Mouse (Mus musculus) kidney, postnatal 14 days (tissue): ENCODE measurements around the gene Tdo2.

ENCODE experiments used
- DNase-seq: peaks from one replicate; pipeline ENCODE4 v3.0.0; 2022; ENCODE audit warnings: mixed read lengths

Gene Tdo2

DNA sequence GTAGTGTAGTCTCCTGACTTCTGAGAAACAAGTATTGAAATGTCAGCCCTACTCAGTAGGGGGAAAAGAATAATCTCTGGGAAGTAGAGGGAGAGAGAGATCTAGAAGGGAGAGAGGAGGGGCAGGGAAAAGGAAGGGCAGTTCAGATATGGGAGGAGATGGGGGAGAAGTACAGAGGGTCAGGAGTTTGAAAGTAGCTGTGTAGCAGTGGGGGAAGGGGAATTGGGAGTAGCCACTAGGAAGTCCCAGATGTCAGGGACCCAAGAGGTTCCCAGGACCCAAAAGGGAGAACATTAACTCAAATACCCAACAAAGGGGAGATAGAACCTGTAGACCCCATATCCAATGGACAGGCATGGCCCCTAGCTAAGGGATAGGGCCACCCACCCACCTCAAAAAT is at the start of gene Tdo2:
Gene Tdo2 (minus strand): TSS at position 101 of the 400 bp plus-strand sequence.
- DNase-seq = no peak

GRCm38 (mm10) chr3:82023065-82023464 is 47.1 kb upstream of the Tdo2 start:
- no peak for DNase-seq

DNA sequence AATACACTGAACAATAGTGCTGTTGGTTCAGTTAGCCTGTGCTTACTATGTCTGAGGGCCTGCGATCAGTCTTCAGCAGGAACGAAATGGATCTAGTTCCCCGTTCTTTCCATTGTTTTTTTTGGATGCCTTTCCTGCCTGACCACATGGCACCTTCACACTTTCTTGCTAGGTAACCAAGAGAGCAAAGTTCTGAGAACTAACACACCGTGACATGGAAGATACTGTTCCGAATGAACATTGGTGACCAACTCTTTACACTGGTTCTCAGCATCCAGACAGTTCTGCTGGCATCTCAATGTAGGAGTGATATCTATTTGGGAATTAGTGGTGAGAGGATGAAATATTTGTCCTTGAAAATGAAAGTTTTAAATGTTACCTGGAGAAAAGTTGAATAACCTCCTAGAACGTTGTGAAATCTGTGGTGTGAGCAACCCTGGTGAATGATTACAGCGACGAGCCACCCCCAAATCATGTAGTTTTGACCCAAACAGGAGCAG is 46.5 kb upstream of the Tdo2 start:
- DNase-seq = no peak

DNA sequence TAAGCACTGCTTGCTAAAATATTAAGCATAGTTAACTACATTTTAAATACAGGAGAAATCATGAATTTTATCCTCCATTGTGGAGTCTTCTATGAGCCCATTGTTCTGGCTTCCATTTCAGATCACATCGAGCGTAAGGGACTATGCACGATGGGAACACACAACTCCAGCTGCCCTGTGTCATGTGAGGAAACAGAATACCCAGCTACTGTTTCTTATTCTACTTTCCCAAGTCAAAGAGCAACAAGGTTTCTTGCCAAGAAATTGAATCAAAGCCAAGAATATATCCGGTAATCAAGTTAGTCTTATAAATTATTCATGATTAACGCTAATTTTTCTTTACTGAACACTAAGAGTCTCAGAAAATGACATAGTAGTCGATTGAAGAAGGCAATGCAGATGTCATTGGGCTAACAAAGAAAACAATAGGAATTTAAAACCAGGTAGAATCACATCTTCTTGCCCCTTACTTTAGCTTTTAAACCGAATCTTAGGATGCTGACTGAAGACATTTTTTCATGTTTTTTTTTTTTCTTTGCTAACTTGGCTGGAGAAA is 38.2 kb upstream of the Tdo2 start:
- DNase-seq = no peak

- DNase-seq = no peak
These were observed 31.0 kb upstream of the Tdo2 start for GRCm38 (mm10) chr3:82007002-82007401.

DNA sequence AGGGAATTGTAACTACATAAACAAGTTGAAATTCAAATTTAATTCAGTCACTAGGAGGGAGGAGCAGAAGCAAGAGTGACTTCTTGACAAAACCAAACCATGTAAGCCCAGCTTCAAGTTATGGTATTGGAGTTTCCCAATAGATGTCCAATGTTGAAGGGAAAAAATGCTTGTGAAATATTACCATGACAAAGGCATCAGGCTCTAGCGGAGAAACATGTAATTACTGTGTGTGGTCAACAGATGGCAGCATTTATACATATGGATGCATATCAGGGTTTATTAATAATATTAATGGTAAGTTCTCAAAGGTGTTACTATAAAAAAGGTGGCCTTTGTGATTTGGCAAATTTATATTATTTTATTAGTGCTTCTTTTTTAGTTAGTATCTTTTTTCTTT is 20.0 kb upstream of the Tdo2 start:
- DNase-seq = peak; percentile 40

DNA sequence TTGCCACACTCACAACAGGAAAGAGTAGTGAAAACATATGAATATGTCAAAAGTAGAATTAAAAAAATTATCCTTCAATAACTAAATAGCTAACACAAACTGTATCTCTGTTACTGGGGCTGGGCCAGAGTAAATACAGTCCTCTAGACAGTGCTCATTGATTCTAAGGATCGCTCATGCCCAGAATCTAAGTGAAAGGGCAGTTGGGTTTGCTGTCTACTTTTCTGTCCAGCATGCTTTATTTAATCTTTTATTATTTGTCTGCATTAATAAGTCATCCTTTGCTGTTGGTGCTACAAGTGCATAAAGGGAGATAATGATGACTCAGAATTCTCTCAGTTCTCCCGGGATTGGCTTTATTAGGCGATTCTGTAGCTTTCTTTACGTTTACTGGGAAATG is 19.4 kb upstream of the Tdo2 start:
- DNase-seq = no peak

DNA sequence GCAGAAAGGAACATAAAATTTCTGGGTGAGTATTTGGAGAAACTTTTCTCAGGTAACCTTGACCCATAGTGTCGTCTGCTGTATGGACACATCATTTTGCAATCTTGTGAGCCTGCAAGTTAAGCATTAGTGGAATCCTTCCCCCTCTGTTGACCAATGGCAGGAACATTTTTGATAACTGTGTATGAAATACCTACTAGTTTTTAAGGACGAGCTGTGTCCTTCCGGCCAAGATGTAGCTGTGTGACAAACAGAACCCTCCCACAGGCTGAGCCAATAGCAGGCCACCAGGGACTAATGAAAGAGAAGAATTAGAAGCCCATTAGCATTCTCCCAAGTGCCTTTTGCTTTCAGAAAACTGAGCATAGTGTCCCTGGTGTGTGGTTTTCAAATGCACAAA is 14.5 kb upstream of the Tdo2 start:
- DNase-seq = no peak

- no peak for DNase-seq
These were observed 13.7 kb upstream of the Tdo2 start for GRCm38 (mm10) chr3:81989692-81990141.

DNA sequence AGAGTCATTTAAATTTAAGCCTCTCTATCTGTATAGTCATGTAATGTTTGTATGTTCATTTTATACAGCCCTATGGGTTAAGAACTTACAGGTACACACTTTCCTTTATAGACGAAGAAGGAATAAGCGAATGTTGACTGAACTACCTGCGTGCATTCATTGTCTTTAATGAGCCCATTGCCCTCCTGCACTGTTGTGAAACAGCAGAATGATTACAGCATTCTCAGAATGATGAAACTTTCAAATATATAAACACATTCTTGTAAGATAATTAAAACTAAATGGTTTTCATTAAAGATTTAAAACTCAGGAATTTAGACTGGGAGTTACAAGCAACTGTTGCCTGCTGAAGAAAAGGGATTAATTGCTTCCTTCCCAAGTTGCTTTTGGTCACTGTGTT is 11.6 kb upstream of the Tdo2 start:
- no peak for DNase-seq

DNA sequence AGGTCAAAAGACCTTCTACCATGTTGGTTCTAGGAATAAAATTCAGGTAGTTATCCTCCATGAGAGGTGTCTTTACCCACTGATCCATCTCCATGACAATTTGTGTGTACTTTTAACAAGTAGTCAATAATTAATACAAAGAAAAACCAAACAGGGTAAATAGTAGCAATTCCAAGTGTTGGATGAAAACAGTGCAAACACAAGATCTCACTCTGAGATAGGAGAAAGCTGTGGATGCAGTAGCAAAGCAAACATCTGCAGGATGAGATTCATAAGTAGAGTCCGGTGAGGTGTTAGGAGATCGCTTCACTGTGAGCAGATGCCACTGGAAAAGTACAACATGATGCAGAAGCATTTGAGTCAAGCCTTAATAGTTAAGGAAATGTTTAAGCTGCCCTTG is 10.1 kb upstream of the Tdo2 start:
- no peak for DNase-seq

DNA sequence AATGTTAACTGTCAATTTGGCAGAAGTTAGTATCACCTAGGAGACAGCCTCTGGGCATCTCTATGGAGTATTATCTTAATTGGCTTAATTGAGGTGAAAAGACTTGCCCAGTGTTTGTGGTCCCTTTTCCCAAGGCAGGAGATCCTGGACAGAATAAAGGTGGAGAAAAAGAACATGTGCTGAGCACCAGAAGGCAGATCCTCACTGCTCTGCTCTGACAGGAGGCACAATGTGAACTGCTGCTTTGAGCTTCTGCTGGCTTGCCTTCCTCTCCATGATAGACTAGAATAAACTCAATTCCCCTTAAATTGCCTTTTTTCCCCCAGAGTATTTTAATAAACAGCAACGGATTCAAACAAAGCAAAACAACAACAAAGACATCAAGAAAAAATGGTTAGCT is 9.1 kb upstream of the Tdo2 start:
- no peak for DNase-seq

- no peak for DNase-seq
These were observed 7.3 kb upstream of the Tdo2 start for GRCm38 (mm10) chr3:81983120-81983895.

GRCm38 (mm10) chr3:81981990-81982389 is 6.0 kb upstream of the Tdo2 start, which contains the start of gene Asic5:
TSS of gene Asic5 (plus strand) at chr3:81982290.
- no peak for DNase-seq

DNA sequence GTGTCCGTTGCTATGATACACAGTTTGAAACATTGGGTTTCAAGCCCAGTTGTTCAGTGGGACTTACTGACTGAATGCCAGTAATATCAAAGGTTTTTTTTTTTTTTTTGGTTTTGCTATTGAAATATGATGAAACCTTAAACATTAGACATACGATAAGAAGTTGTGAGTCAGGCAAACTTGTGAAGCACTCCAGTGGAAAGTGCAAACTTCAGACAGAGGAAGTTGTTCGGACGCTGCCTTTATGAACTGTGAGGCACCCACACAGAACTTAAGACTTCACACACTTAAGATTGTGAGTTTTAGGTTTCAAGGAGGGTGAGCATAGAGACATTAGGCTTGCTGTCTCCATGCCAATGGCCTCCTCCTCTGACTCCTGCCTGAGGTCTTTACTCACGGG is 5.6 kb upstream of the Tdo2 start:
- no peak for DNase-seq

DNA sequence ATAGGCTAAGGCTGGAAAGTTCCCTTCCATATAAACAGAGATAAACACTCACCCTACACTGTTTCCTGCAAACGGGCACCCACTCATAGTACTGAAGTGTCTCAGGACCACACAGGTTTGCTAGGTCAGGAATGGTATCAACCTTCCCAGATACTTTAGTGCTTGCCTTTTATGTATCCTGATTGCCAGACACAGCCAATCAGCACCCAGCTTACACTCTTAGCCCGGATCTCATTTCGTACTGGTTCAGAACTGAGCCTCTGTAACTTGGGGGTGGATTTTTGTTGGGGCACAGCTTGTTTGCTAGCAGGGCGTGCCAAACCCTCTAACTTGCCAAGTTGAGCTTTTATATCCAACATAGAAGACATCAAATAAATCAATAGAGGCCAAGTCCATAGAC is 395 bp downstream of the Tdo2 start:
- DNase-seq = no peak

DNA sequence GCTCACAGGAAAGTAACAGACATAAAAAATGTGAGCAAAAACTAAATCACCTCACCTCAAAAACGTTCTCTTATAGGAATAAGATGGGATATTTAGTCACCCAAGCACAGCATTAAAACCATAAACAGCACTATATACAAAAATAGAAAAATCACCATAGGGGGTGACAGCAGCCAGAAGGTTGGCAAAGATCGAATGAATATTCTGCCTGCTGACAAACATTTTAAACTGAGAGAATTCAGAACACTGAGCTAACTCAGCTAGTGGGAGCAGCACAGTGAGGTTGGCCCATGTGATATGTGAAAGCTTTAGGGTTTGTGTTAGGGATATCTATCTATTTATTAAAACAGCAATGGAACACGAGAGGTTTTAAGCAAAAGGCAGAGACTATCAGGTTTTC is 11.4 kb downstream of the Tdo2 start:
- no peak for DNase-seq

GRCm38 (mm10) chr3:81963768-81964167 is 12.2 kb downstream of the Tdo2 start:
- DNase-seq = no peak

DNA sequence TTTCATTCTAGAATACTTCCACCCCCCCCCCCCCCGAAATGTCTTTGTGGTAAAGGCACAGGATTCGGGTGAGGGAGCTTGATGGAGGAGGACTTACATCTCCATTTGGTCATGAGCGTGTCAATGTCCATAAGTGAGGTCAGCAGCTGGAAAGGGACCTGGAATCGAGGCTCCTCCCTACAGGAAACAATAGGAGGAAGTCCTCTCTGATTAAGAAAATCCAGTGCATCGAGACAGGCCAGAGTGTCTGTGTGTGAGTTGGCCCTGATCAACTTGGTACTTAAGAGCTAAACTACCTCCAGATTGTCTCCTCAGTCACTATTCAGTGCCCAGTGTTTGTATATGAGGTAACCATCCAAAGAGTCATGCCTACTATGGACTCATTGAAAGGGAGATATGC is 14.7 kb downstream of the Tdo2 start:
- no peak for DNase-seq

DNA sequence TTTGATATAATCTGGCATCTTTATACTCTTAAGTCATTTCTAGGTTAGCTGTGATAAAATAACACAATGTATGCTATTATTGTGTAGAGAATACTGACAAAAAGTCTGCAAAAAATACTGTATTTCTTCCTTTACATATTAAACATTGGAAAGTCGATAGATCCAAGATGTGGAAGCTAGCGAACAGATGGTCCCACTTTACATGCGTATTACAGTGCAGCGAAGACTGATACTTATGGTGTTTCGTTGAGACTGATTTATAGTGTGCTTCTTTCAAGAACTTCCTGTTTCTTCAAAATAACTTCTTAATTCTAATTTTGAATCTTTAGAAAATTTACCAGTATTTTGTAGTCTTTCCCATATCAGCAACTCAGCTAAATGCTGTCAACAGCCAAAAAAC is 18.5 kb downstream of the Tdo2 start:
- DNase-seq = no peak

GRCm38 (mm10) chr3:81951785-81952184 is 24.2 kb downstream of the Tdo2 start:
- DNase-seq = no peak

- no peak for DNase-seq
These were observed 27.0 kb downstream of the Tdo2 start for GRCm38 (mm10) chr3:81949048-81949447.

DNA sequence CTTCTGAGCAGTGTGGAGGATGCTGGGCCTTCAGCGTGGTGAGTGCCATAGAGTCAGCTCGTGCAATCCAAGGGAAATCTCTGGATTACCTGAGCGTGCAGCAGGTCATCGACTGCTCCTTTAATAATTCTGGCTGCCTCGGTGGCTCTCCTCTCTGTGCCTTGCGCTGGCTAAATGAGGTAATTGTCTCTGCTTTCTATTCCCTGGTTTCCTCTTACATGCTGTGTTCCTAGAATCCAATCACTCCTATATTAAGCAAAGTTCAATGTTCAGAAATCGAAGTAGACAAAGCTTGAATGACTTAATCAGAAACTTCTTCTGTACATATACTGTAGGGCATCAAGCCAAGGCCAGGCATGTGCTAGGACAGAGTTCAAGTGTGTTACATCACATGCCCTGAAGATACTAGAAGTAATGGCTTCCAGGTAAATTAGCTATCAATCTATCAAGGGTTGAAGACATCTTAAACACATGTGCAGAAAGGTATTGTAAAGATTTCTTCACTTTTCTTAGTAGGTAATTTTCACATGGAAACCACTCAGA is 31.1 kb downstream of the Tdo2 start:
- DNase-seq = no peak

GRCm38 (mm10) chr3:81943097-81943496 is 32.9 kb downstream of the Tdo2 start:
- DNase-seq = no peak
